11 mouse cellular contexts compared by ENCODE assay signal in genomic region chr2:70629921-70630320, GRCm38 (mm10). TPM values are rescaled to one million over a fixed set of nuclear protein-coding genes. Genes with fewer than 3 reads are reported as not detected.
DNase-seq lines count a peak whose midpoint lies in the region; ATAC-seq and TF ChIP-seq lines count a peak whose summit lies in the region.
"Had no signal": no experiment of that assay in that cellular context is flagged by ENCODE, and none has a peak within 500 bp of the region (broad histone marks: within the 10 kb centered on the region; RNA-seq: fewer than 3 reads in every experiment).

No protein-coding gene starts in this region.

- TF ChIP-seq CTCF in kidney, postnatal 0 days (IDR thresholded peaks at IDR 0.05; ENCODE audit: low read depth) = no peak
- no peak for TF ChIP-seq CTCF in kidney, adult 2 months (conservative IDR thresholded peaks at IDR 0.05; ENCODE audit: insufficient read depth, insufficient read length, low read depth, low read length)

- H3K9ac ChIP-seq in kidney, postnatal 0 days (ENCODE audit: low read depth, low read length) = no peak overlapping the region
- H3K9ac ChIP-seq in embryonic facial prominence, embryonic 12.5 days = no peak overlapping the region
- H3K9ac ChIP-seq in forebrain, embryonic 14.5 days (ENCODE audit: low read length) = no peak overlapping the region
- H3K9ac ChIP-seq in midbrain, embryonic 16.5 days (ENCODE audit: low read depth, low read length) = no peak overlapping the region

- DNase-seq in kidney, postnatal 0 days (ENCODE audit: low spot score) = no peak
- no peak for DNase-seq in kidney, adult 2 months
- DNase-seq in forebrain, embryonic 14.5 days (ENCODE audit: low spot score) = no peak
- DNase-seq in left cerebral cortex, postnatal 25 days (ENCODE audit: low spot score in 2 of 2) = no peak
- no peak for DNase-seq in layer of hippocampus, adult 8-10 months (ENCODE audit: low spot score in 2 of 2)
- DNase-seq: adrenal gland, adult 8-10 months; cerebellum, adult 11 months had no signal

- no peak overlapping the region for H3K4me3 ChIP-seq in kidney, postnatal 0 days (replicated peaks; ENCODE audit: low read depth, low read length)
- H3K4me3 ChIP-seq in kidney, adult 2 months (ENCODE audit: insufficient read depth, low read depth, low read length) = no peak overlapping the region
- H3K4me3 ChIP-seq in embryonic facial prominence, embryonic 12.5 days = no peak overlapping the region
- no peak overlapping the region for H3K4me3 ChIP-seq in forebrain, embryonic 14.5 days (ENCODE audit: low read depth, low read length)
- H3K4me3 ChIP-seq in midbrain, embryonic 16.5 days (ENCODE audit: low read depth, low read length) = peak overlapping the region; percentile 31
- H3K4me3 ChIP-seq: erythroblast, embryonic 14.5 days had no signal

- no peak for TF ChIP-seq POLR2A in kidney, adult 2 months (IDR thresholded peaks at IDR 0.05; ENCODE audit: low read depth, low read length)

- ATAC-seq in kidney, postnatal 0 days (replicated peaks; ENCODE audit: low FRiP score, low read depth) = no peak
- 0 out of 2 replicates have a peak, but pooled peaks have one; percentile 49 for ATAC-seq in embryonic facial prominence, embryonic 12.5 days (ENCODE audit: insufficient number of reproducible peaks, insufficient read depth, low FRiP score, low TSS enrichment)
- no peak for ATAC-seq in forebrain, embryonic 14.5 days
- peak; percentile 40; the same call in 1 of the 2 replicates for ATAC-seq in midbrain, embryonic 16.5 days

- no peaks in the 10 kb centered on the region for H3K4me1 ChIP-seq in kidney, postnatal 0 days (replicated peaks; ENCODE audit: insufficient read depth, low read length)
- no peaks in the 10 kb centered on the region for H3K4me1 ChIP-seq in kidney, adult 2 months (ENCODE audit: control insufficient read depth, insufficient read depth, low read length)
- peaks cover 11% of the 10 kb centered on the region; the same call in 1 of the 2 replicates for H3K4me1 ChIP-seq in embryonic facial prominence, embryonic 12.5 days
- H3K4me1 ChIP-seq in forebrain, embryonic 14.5 days (ENCODE audit: control insufficient read depth, insufficient read depth, low read length) = peaks cover 12% of the 10 kb centered on the region
- H3K4me1 ChIP-seq in midbrain, embryonic 16.5 days (ENCODE audit: control insufficient read depth, insufficient read depth, low read length) = peaks cover 10% of the 10 kb centered on the region

- intact Hi-C loops in left cerebral cortex, postnatal 25 days (cut with DNase I) = no loop called here

- no peak overlapping the region for H3K27ac ChIP-seq in kidney, postnatal 0 days
- H3K27ac ChIP-seq in kidney, adult 2 months (ENCODE audit: insufficient read depth, low read depth, low read length) = no peak overlapping the region
- H3K27ac ChIP-seq in embryonic facial prominence, embryonic 12.5 days = no peak overlapping the region
- no peak overlapping the region for H3K27ac ChIP-seq in forebrain, embryonic 14.5 days (ENCODE audit: low read depth, low read length)
- H3K27ac ChIP-seq in midbrain, embryonic 16.5 days (ENCODE audit: low read length) = peak overlapping the region; percentile 68; the same call in 1 of the 2 replicates

- peak overlapping the region; percentile 45 for H3K4me2 ChIP-seq in kidney, postnatal 0 days (ENCODE audit: low read length)
- H3K4me2 ChIP-seq in embryonic facial prominence, embryonic 12.5 days (replicated peaks) = peak overlapping the region; percentile 45
- H3K4me2 ChIP-seq in forebrain, embryonic 14.5 days (ENCODE audit: low read length) = peak overlapping the region; percentile 40
- peak overlapping the region; percentile 51 for H3K4me2 ChIP-seq in midbrain, embryonic 16.5 days (ENCODE audit: low read length)

- no peaks in the 10 kb centered on the region for H3K27me3 ChIP-seq in kidney, postnatal 0 days (ENCODE audit: insufficient read depth, low read length)
- H3K27me3 ChIP-seq in kidney, adult 2 months (replicated peaks; ENCODE audit: control insufficient read depth, insufficient read depth, low read length) = no peaks in the 10 kb centered on the region
- no peaks in the 10 kb centered on the region for H3K27me3 ChIP-seq in embryonic facial prominence, embryonic 12.5 days
- no peaks in the 10 kb centered on the region for H3K27me3 ChIP-seq in forebrain, embryonic 14.5 days (replicated peaks; ENCODE audit: control insufficient read depth, insufficient read depth, low read length)
- H3K27me3 ChIP-seq in midbrain, embryonic 16.5 days (ENCODE audit: control insufficient read depth, insufficient read depth, low read depth, low read length) = no peaks in the 10 kb centered on the region

- H3K36me3 ChIP-seq in kidney, postnatal 0 days (ENCODE audit: insufficient read depth, low read length) = no peaks in the 10 kb centered on the region
- H3K36me3 ChIP-seq in kidney, adult 2 months (ENCODE audit: control insufficient read depth, insufficient read depth, low read length) = no peaks in the 10 kb centered on the region
- H3K36me3 ChIP-seq in embryonic facial prominence, embryonic 12.5 days = no peaks in the 10 kb centered on the region
- no peaks in the 10 kb centered on the region for H3K36me3 ChIP-seq in forebrain, embryonic 14.5 days (ENCODE audit: control insufficient read depth, insufficient read depth, low read length)
- no peaks in the 10 kb centered on the region for H3K36me3 ChIP-seq in midbrain, embryonic 16.5 days (ENCODE audit: control insufficient read depth, insufficient read depth, low read length)

- 46% methylated on average over 3 of the region's 3 CpGs for WGBS in kidney, postnatal 0 days
- 62% methylated on average over 3 of the region's 3 CpGs for WGBS in kidney, adult 2 months
- WGBS in embryonic facial prominence, embryonic 12.5 days = 53% methylated on average over 3 of the region's 3 CpGs
- WGBS in forebrain, embryonic 14.5 days = 67% methylated on average over 3 of the region's 3 CpGs
- 72% methylated on average over 3 of the region's 3 CpGs for WGBS in midbrain, embryonic 16.5 days

- H3K9me3 ChIP-seq in kidney, postnatal 0 days (replicated peaks; ENCODE audit: low read length) = no peaks in the 10 kb centered on the region
- H3K9me3 ChIP-seq in embryonic facial prominence, embryonic 12.5 days = no peaks in the 10 kb centered on the region
- no peaks in the 10 kb centered on the region for H3K9me3 ChIP-seq in forebrain, embryonic 14.5 days (replicated peaks; ENCODE audit: control insufficient read depth, low read length)
- H3K9me3 ChIP-seq in midbrain, embryonic 16.5 days (replicated peaks; ENCODE audit: control insufficient read depth, low read length, poor library complexity, severe bottlenecking) = no peaks in the 10 kb centered on the region

RNA-seq across cellular contexts. Expression of gene Gorasp2, which starts 31.5 kb away (rescaled TPM):
- polyA plus RNA-seq in kidney, postnatal 0 days (2015; fragmentation: Nextera tagmentation; extraction: Ambion mirVana) = 151 and 161 TPM in 2 replicates
- 77.8 and 81.9 TPM in 2 replicates for polyA plus RNA-seq in kidney, adult 2 months (2012; rRNA removed)
- polyA plus RNA-seq in embryonic facial prominence, embryonic 12.5 days (2016; fragmentation: Nextera tagmentation; extraction: Ambion mirVana) = 149 and 150 TPM in 2 replicates
- 128 and 130 TPM in 2 replicates for polyA plus RNA-seq in forebrain, embryonic 14.5 days (2014; fragmentation: Nextera tagmentation; extraction: Ambion mirVana)
- 142 and 145 TPM in 2 replicates for polyA plus RNA-seq in midbrain, embryonic 16.5 days (2015; fragmentation: Nextera tagmentation; extraction: Ambion mirVana)
- 100 to 1,000 TPM in 1 of 2 experiments, 10 to 100 TPM in 1; 93.5 to 102 TPM for total RNA-seq in left cerebral cortex, postnatal 25 days (2021)
- total RNA-seq in layer of hippocampus, adult 8-10 months (2022) = 100 to 1,000 TPM in 3 of 4 experiments, 10 to 100 TPM in 1; 97.9 to 104 (median 103) TPM

RNA-seq across cellular contexts. Expression of gene Gm26558, which starts 32.0 kb away (rescaled TPM):
- 3.1 and 5.0 TPM in 2 replicates for polyA plus RNA-seq in kidney, postnatal 0 days (2015; fragmentation: Nextera tagmentation; extraction: Ambion mirVana)
- polyA plus RNA-seq in kidney, adult 2 months (2012; rRNA removed) = 0.39 and 0.45 TPM in 2 replicates
- 6.2 and 6.5 TPM in 2 replicates for polyA plus RNA-seq in embryonic facial prominence, embryonic 12.5 days (2016; fragmentation: Nextera tagmentation; extraction: Ambion mirVana)
- polyA plus RNA-seq in forebrain, embryonic 14.5 days (2014; fragmentation: Nextera tagmentation; extraction: Ambion mirVana) = 2.6 TPM in 2 replicates
- 3.1 and 3.5 TPM in 2 replicates for polyA plus RNA-seq in midbrain, embryonic 16.5 days (2015; fragmentation: Nextera tagmentation; extraction: Ambion mirVana)
- total RNA-seq in left cerebral cortex, postnatal 25 days (2021) = not detected
- total RNA-seq in layer of hippocampus, adult 8-10 months (2022) = 1 to 10 TPM in 1 of 4 experiments, not detected in 3; 1.0 TPM
- total RNA-seq: left cerebral cortex, postnatal 10 days had no signal
- polyA plus RNA-seq: erythroblast, embryonic 14.5 days had no signal

Comparison
In these comparisons a context has a peak if more than half of its experiments do, and no peak if none do; other contexts are left out.
1. ATAC-seq: peak in embryonic facial prominence, embryonic 12.5 days (single experiment) and midbrain, embryonic 16.5 days (single experiment); none in kidney, postnatal 0 days (single experiment) and forebrain, embryonic 14.5 days (single experiment).
2. Peak in every context shown above with its lines, with median percentiles within 50 percentile points of each other: H3K4me2 ChIP-seq.